Mouse (Mus musculus) testis, postnatal 14 days (tissue): ENCODE results near the gene Ylpm1.

Experiments used
- DNase-seq: peaks from one replicate; pipeline ENCODE4 v3.0.0; 2021; ENCODE audit warnings: low spot score

The Ylpm1 gene

GRCm38 (mm10) chr12:85110011-85110697 lies 114.0 kb downstream of the Ylpm1 start:
- DNase-seq: no peak

DNA sequence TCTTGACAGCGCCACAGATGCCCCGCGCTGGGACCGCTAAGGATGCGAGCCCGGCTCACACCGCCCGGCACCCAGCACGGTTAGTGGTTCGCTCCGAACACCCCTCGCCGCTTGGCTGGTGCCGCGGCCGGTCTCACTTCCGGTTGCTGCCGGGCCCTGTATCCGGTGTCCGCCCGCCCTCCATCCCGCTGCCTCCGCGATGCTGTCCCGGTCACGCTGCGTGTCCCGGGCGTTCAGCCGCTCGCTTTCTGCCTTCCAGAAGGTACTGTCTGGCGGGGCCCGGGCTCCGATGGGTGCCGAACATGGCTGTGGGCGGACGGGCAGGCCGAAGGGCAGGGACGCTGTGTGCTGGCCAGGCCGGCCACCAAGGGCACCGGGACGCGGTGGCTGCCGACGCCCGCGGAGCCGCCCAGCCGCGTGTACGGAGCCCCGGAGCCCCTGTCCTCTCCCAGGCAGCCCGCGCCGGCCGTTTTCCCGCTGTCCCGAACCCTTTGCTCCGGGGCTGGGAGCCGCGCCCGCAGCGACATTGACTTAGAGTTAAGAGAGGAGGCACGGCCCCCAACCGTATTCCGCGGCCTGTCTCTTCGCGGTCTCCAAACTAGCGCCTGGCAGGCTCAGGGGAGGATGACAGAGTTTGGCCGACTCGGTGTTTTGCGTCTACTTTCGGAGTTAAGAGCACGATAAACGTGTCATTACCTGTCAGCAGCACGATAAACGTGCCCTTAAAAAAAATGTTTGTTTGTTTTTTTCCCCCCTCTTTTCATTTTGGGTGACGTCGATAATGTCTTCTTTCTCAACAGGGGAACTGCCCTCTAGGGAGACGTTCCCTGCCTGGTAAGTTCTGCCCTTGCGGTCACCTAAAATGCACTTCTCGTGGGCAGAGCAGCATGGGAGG lies 114.8 kb downstream of the Ylpm1 start, which contains the start of the genes Prox2 and Dlst:
Prox2 (minus strand) TSS at position 62 of the 895 bp plus-strand sequence.
Dlst (plus strand) TSS at position 136 of the 895 bp plus-strand sequence.
- peak; percentile 86 for DNase-seq

GRCm38 (mm10) chr12:85112550-85113251 lies 116.6 kb downstream of the Ylpm1 start:
- no peak for DNase-seq

- DNase-seq: no peak
These were observed 117.2 kb downstream of the Ylpm1 start for GRCm38 (mm10) chr12:85113337-85113736.

DNA sequence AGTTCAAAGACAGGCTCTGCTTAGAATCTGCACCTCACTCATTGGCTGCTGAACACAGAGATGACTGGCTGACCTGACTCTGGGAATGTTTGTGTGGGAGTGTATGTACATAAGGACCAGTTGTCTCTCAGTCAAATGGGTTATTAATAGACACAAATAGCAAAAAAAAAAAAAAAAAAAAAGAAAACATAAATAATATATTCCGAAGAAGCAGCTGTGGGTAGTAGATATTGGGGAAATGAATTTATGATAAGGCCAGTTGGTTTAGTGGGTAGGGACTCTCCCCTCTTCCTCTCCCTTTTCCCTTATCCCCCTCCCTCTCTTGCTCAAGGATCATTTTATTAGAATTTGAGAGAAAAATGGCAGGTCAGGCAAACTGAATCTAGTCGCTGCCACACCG lies 117.8 kb downstream of the Ylpm1 start:
- no peak for DNase-seq

DNA sequence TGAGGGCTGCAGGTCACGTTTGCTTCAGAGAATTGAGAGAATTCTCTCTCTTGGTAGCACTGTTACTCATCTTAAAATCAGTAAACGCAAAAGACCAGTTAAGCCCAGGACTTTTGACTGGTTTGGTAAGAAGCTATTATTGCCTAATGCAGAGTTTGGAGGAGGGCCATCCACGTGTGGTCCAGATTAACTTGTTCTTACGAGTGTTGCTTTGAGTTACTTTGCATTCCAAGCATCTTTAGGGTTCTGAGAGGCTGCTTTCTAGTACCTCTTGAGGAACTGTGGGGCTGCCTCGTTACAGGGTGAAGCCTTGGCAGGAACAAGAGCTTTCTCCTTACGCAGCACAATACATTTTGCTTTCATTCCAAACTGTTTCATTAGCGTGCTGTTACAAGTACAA lies 119.6 kb downstream of the Ylpm1 start:
- no peak for DNase-seq
